Mouse (Mus musculus) ZHBTc4 (cell line): Measurements from ENCODE around the gene Mia.
A peak's percentile ranks its signal among the peaks of the same experiment; 100 is the strongest.

Experiments used
- DNase-seq: peaks from one replicate; pipeline ENCODE4 v3.0.0-alpha.2; 2011; ENCODE audit warnings: low read depth, low spot score

Gene Mia

GRCm38 (mm10) chr7:27180837-27181695 lies at the start of gene Mia, which contains the start of gene Gm21983:
Gene Mia (minus strand): TSS chr7:27181157.
Gene Gm21983 (minus strand): TSS chr7:27181086.
- DNase-seq, result no peak

- no peak for DNase-seq
Measured at GRCm38 (mm10) chr7:27228865-27229264, 47.9 kb upstream of the Mia start.

- DNase-seq, result peak; percentile 97
Measured at GRCm38 (mm10) chr7:27228281-27228821, 47.4 kb upstream of the Mia start, which contains the start of gene Itpkc. Gene Itpkc (minus strand): TSS chr7:27228661.

GRCm38 (mm10) chr7:27227676-27228075 lies 46.7 kb upstream of the Mia start:
- no peak for DNase-seq

- no peak for DNase-seq
Measured at GRCm38 (mm10) chr7:27227276-27227675, 46.3 kb upstream of the Mia start.

- no peak for DNase-seq
Measured at GRCm38 (mm10) chr7:27224877-27225575, 44.1 kb upstream of the Mia start.

GRCm38 (mm10) chr7:27222538-27222937 lies 41.6 kb upstream of the Mia start:
- DNase-seq, result peak; percentile 81

GRCm38 (mm10) chr7:27221939-27222338 lies 41.0 kb upstream of the Mia start:
- DNase-seq, result peak; percentile 32

- DNase-seq, result no peak
Measured at GRCm38 (mm10) chr7:27219937-27220336, 39.0 kb upstream of the Mia start.

- no peak for DNase-seq
Measured at GRCm38 (mm10) chr7:27218586-27218985, 37.6 kb upstream of the Mia start.

GRCm38 (mm10) chr7:27212626-27213025 lies 31.7 kb upstream of the Mia start:
- DNase-seq, result no peak

GRCm38 (mm10) chr7:27203730-27204449 lies 22.9 kb upstream of the Mia start:
- no peak for DNase-seq

- DNase-seq, result peak; percentile 92
Measured at GRCm38 (mm10) chr7:27198779-27199178, 17.8 kb upstream of the Mia start.

- no peak for DNase-seq
Measured at GRCm38 (mm10) chr7:27198355-27198754, 17.4 kb upstream of the Mia start.

GRCm38 (mm10) chr7:27197634-27198033 lies 16.7 kb upstream of the Mia start:
- no peak for DNase-seq

GRCm38 (mm10) chr7:27197136-27197535 lies 16.2 kb upstream of the Mia start:
- peak; percentile 41 for DNase-seq

- DNase-seq, result peak; percentile 100
Measured at GRCm38 (mm10) chr7:27195681-27196611, 15.0 kb upstream of the Mia start, which contains the start of the genes BC024978 and Snrpa. Gene BC024978 (plus strand): TSS chr7:27195781. Gene Snrpa (minus strand): TSS chr7:27196271.

- DNase-seq, result no peak
Measured at GRCm38 (mm10) chr7:27193731-27194130, 12.8 kb upstream of the Mia start.

- DNase-seq, result no peak
Measured at GRCm38 (mm10) chr7:27192434-27192833, 11.5 kb upstream of the Mia start.

GRCm38 (mm10) chr7:27189271-27189931 lies 8.4 kb upstream of the Mia start:
- DNase-seq, result peak; percentile 86
